Mouse (Mus musculus): ENCODE results near the gene E2f3.

Gene E2f3

DNA sequence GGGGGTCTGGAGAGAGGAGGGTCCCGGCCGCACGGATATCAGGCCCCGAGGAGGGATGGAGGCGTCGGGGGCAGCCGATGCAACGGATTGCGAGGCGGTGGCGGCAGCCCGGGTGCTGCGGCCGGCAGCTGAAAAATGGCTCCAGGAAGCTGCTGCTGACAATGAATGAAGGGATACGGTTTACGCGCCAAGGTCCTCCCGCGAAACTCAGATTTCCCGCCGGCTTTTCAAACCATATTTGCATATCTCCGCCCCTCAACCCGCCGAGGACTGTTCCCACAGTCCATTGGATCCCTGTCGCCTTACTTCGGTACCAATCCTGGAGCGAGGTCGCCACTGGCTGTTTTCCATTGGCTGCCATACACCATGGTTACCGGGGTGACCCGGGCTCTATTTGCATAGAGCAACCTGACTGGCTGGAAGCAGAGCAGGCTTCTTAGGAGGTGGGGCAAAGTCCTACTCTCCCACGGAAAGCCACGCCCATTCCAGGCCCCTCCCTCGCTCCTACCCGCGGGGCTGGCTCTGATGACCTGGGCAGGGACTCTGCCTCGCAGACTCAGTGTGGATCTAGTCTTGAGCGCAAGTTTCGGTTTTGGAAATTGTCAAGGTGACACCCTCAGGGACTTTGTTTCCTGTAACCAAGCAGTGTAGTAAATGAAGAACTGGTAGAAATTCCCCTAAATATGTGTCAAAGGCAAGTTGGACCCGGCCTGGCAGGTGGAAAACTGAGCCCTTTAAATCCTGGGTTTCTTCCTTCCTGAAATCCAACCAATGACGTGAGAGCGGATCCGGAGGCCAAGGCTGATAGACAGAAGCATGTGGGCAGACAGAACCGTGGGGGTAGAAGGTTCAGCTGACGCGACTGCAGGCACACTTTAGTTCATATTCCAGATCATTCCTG is at the start of gene E2f3:
E2f3 (minus strand) TSS at position 209 of the 901 bp plus-strand sequence.
- DNase-seq (ENCODE audit: extremely low read depth, low read depth, low spot score), result peak; percentile 99

DNA sequence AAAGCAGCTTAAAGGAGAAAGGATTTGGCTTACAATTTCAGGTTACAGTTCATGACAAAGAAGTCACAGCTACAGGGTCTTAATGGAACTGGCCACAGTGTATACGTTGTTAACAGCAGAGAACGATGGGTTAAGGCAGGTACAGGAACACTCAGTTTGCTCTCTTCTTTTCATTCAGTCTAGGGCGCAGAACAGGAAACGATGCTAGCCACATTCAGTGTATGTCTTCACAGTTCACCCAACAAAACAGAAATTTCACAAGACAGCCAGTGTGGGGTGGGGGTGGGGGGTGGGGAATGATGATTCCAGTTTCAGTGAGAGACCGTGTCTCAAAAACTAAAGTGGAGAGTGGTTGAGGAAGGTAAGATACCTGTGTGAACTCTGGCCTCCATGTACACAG is 48.7 kb upstream of the E2f3 start:
- DNase-seq (ENCODE audit: extremely low read depth, low read depth, low spot score), result no peak

DNA sequence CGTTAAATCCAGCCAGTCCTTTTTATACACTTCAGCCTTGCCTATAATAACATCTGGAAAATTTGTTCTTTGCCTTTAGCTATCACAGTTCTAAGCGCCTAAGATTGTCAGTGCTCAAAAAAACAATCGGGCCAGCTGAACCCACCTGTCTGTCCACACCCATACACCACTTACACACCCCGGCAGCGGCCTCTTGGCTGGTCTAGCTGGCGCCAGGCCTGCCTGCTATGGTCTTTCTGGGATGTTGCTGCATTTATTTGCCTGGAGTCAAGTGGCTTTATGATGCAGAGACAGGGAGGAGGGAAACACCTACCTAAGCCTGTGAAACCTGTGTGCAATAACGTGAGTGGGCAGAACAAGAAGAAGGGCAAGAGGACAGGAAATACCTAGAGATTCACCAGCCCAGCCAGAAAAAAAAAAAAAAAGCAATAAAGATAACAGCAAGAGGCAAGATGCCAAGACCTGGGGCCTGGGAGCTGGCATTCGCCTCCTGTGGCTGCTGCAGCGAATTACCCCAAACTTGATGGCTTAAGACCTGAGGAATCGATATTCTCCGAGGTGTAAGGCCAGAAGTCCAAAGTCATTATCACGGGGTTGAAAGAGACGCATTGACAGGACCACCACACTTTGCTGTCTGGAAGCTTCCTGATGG is 45.9 kb upstream of the E2f3 start:
- peak; percentile 39 for DNase-seq (ENCODE audit: extremely low read depth, low read depth, low spot score)

DNA sequence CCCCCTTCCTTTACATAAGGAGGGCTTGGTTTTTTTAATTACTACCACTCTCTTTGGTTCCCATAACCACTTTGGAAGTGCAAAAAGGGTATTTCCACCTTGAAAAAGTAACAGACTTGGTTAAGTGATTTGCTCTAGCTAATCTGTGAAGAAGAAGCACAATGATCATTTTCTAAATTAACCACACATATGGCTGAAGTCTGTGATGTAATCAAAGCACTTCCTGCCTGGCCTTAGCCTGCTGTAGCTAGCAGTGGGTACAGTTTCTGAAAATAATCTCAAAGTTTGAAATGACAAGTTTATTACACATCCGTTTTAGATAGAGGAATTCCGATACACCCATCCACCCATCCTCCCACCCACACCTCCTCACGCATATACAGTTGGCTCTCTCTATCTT is 42.0 kb upstream of the E2f3 start:
- no peak for DNase-seq (ENCODE audit: extremely low read depth, low read depth, low spot score)

DNA sequence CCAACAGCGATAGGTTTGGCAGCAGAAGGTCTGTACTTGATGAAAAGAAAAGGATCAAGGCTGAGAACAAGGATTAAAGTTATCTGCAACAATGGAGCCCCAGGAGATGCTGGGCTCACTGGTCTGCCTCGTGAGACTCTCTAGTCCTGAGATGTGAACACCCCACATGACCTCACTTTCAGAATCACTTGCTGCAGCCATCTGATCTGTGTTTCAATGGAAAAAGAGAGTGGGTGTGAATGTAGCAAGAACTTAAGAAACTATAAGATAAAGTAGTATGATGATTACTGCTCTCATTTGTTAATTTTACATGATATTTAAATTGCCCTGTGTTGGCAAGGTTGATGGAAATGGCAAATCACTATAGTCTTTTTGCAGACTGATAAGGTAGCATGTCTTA is 36.6 kb upstream of the E2f3 start:
- no peak for DNase-seq (ENCODE audit: extremely low read depth, low read depth, low spot score)

DNA sequence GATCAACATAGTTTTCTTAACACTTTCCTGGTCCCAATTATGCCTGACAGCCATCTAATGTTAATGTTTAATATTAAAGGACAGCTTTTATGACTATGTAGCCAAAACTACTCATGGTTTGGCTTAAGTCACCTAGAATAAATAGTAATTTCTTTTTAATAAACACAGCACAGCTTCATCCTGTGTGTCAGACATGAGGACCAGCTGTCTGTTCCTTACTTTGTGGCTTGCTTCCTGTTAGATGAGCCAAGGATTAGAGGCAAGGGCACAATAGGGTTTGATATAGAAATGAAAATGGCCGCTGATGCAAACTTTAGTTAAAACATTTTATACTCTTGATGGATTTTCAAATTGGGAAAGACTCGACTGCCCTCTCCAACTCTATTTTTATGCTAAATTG is 32.7 kb upstream of the E2f3 start:
- DNase-seq (ENCODE audit: extremely low read depth, low read depth, low spot score), result no peak

DNA sequence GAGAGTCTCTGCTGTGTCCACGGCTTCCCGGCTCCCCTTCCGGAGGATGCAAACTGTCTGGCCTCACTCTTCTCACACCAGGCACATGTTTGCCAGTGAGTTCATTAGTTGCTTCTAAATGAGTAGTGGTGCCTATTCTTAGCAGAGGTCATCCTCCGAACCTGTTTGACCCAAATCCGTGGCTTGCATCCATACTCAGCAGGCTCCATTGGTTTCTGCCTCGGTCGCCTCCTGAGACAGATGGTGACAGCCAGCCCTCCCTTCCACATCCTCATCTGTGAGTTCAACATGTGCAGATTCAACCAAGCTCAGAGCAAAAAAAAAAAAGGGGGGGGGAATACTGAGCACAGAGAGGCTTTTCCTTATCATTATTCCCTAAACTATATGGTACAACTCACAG is 31.7 kb upstream of the E2f3 start:
- no peak for DNase-seq (ENCODE audit: extremely low read depth, low read depth, low spot score)

DNA sequence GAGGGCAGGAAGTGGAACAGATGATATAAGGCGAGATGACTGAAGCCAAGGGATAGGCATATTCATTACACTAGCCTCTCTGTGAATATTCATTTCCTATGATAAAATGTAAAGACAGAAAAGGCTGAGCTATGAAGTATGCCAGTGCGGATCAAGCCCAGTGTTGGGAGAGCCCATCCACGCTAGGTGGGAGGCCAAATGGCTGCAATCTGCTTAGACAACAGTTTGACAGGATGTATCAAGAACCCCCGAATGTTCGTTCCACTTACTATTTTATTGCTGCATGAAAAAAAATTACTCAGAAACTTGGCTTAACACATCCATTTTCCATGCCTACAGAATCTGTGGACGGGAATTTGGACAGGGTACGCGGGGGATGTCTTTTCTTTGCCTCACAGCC is 28.7 kb upstream of the E2f3 start:
- DNase-seq (ENCODE audit: extremely low read depth, low read depth, low spot score), result no peak

DNA sequence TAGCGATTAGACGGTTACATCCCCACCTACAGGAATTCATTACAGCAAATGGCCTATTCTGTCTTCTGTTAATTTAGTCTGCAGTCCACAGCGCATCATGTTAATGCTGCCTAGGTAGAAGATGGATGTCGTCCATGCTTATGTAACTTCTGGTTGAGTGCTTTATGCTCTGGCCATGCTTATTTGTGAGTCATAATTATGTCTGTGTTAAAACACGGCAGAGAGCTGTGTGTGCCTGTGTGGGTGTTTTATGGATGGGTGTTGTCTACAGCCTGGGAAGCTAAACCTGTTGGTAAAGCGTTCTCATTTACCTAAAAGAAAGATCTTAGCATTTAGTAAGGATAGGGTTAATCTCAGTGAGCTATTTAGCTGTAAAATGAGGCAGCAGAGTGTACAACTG is 26.4 kb upstream of the E2f3 start:
- DNase-seq (ENCODE audit: extremely low read depth, low read depth, low spot score), result no peak

DNA sequence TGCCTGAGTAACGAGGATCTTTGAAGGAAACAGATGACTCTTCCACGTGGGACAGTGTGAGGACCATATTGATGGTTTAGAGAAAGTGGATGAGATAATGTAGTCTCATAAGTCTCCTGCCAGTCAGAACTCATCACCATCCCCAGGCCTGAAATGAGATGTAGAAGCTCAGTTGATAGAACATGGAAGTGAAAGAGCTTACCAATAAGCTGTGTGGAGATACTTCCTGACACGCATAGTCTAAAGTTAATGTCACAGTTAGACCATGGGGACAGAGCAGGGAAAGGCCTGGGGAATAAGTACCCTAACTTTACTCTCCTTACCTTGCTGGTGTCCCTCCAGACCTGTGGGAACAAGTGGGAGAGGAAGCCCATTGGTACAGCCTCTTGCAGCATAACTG is 22.9 kb upstream of the E2f3 start:
- DNase-seq (ENCODE audit: extremely low read depth, low read depth, low spot score), result no peak

DNA sequence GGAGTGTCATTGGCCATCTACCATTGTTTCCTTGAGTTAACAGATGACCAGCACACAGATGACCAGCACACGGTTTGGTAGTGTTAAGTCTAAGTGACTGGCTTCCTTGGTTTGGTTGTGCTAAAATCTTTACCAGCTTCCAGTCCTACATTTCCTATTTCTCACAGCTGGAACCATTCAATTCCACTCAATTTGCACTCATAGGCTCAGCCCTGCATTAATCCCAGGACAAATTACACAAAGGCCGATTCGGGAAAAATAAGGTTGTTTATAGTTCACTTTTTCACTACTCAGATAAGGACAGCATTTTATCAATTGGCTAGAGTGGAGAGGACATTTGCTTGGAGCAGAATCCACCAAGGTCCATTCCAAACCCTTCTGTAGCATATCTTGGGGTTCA is 19.6 kb upstream of the E2f3 start:
- no peak for DNase-seq (ENCODE audit: extremely low read depth, low read depth, low spot score)

DNA sequence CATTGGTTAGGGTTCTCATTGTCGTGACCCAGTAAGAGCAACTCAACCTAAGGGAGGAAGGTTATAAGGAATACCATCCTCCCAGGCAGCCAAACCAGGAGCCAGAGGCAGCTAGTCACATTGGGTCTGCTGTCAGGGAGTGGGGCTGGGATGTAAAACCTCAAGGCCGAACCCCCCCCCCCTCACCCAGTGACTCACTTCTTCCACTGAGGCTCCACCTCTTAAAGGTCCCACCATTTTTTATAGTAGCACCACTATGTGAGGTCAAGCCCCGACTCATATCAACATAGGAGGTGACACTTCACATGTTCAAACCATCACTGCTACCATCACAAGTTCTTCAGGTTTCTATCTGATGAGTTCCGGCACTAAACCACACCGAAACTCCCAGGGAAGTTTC is 19.0 kb upstream of the E2f3 start:
- DNase-seq (ENCODE audit: extremely low read depth, low read depth, low spot score), result no peak

DNA sequence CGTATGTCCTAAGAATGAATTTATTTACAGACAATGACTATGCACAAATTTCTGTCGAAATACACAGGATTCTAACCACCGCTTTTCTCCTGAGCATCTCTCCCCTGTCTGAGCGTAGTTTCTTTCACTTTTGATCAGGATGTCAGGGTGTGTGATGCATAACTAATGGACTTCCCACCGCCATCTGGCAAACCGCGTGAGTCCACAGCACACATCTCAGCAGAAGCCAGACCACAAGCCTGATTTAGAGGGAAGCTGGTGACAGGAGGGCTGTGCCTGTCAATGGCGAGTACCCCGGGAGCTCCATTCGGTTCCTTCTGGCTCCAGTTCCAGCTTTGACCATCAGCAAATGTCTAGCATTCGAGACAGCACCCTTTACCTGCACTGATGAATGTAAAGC is 17.3 kb upstream of the E2f3 start:
- DNase-seq (ENCODE audit: extremely low read depth, low read depth, low spot score), result no peak

DNA sequence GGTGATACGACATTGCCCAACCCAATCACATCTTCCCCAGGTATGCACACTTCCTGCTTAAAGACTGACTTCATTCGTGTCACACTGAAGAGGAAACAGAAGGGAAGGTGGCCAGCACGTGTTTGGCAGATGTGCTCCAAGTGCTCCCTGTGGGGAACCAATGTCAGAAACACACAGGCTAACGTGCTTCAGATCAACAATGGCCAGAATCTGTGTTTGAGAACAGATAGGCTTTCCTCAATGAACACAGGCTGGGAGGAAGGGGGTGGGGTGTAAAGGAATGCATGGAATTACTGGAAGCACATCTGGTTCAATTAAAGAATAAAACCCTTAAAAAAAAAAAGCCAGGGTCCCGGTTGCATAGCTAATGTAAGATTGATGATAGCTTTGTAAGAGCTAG is 15.2 kb upstream of the E2f3 start:
- DNase-seq (ENCODE audit: extremely low read depth, low read depth, low spot score), result no peak

DNA sequence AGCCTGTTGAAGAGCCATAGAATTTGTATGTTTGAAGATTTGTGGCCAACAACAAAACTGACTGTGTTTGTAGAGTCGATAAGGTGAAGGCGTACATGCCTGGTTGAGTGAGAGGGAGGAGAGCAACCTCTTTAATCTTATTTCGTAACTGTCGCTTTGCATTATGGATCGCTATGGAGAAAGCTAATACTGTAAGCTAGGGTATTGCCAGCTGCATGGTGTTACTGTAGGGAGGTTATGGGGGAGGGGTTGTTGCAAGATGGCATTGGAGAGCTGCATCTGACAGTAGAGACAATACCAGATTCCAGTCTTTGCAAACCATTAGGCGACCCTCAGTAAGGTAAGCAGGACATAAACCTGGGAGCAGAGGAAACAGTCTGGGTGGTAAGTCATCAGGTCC is 2.1 kb upstream of the E2f3 start:
- DNase-seq (ENCODE audit: extremely low read depth, low read depth, low spot score), result no peak

DNA sequence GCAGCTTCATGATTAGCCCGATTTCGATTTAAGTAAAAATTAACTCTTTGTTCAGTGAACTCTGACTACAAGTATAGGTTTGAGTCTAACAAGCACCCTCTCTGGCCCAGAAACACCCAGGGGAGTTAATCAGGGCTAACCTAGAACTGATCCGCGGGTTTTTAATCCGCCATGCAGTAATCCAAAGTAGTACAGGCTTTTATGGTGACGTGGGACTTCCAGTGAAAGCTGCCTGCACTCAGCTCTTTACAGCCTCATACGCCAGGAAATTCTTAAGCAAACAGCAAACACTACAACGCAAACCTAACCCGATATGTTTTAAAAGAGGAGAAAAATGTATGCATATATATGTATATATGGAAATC is 875 bp upstream of the E2f3 start:
- DNase-seq (ENCODE audit: extremely low read depth, low read depth, low spot score), result no peak

DNA sequence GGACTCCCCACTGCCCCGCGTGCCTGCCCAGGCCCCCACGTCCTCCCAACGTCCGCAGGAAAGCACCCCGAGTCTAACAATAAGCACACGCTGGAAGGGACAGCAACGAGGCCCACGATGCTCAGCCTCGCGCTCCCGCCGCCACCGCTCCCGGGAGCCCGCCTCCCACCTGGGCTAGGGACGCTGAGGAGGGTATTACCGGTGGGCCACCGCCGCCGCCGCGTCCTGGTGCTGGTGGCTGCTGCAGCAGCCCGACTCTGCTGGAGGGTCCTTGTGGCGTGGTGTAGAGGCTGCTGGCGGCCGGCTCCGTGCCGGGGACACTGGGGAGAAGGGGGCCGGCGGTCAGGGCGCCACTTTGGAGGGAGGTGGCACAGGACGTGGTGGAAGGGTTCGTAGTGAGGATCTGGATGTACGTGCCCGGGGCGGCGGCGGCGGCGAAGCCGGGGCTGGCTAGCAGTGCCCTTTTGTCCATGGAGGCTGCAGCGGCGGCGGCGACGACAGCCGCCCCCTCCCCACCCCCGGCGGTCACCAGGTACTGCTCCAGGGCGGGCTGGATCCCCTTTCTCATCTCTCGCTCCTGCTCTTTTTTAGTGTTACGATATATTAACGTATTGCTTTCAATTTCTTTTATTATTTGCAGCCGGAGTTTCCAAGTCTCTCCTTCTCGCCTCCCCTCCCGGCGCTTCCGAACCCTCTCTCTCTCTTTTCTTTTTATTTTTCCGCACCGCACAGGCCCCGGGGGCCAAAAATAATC is 585 bp downstream of the E2f3 start:
- DNase-seq (ENCODE audit: extremely low read depth, low read depth, low spot score), result no peak

DNA sequence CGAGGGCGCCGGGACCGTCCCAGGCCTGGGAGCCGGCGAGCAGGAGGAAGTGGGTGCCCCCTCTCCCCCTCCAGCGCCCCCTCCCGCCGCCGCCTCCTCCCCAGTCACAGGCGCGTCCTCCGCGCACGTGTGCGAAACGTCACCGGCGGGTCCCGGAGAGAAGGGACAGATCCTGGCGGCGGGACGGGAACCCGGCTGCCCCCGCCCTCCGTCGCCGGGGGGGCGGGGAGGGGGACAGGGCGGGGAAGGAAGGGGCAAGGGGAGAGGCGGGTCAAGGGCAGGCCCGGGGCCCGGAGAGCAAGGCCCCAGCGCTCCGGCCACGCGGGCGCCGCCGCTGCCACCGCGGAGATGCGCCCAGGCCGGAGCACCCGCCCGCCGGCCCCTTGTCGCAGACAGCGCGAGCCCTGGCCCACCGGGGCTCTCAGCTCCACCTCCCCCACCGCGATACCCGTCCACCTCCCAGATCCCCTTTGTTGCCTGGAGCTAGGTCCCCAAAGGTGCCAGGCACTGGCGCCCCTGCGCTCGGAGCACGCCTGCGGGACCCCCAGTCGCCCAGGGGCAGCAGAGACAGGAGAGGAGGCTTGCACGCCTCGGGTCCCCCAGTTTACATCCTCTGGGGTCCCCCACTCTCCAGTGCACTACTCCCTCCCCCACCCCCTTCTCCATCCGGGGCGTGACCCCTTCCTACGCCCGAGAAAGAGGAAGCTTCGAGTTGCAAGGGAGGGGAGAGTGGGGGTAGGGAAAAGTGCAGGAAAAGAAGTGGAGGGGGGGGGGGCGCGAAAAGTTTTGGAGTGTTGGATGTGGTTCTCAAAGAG is 1.4 kb downstream of the E2f3 start:
- DNase-seq (ENCODE audit: extremely low read depth, low read depth, low spot score), result no peak

DNA sequence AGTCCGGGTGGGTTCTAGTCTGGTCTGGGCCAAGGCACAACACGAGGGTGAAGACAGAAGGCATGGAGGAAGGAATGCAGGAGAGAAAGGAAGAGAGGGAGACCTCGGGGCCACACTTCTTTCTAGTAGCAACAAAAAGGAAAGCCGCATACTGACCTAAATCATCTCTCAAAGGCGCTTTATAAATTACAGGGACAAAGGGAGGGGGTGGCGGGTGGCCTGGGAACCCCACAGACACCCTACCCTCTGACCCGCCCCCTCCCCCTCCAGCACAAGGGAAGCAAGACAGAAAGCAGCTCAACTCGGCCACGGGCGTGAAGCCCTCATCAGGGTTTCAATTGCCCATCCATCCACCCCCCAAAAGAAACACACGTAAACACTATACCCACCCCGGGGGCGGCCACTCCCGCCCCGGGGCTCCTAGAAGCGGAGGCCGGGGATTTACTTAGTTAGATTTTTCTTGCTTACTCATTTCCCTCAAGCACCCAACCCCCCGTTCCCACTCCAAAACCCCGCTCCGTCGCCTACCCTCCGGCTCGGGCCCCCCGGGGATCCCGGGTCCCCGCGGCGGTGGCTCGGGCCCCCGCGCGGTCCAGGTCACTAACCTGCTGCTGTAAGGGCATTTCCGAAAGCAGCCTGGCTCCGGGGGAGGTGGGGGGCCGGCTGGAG is 2.2 kb downstream of the E2f3 start:
- no peak for DNase-seq (ENCODE audit: extremely low read depth, low read depth, low spot score)

DNA sequence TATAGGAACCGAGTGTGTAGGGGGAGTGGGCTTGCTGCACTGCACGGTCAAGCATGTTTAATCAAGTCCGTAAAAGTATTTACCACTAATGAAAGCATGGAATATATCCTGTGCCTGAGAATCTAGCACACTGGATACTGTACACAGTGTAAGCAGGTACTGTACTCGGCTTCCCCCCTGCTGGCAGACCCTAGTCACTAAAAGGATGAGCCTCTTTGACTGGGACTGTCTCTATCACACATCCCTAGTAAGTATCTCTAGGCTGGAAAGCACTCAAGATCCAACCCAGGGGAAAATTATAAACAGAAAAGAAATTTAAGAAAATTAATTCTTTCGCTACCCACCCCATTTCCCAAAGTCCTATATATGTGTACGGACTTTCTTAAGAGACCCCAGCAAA is 2.8 kb downstream of the E2f3 start:
- no peak for DNase-seq (ENCODE audit: extremely low read depth, low read depth, low spot score)

DNA sequence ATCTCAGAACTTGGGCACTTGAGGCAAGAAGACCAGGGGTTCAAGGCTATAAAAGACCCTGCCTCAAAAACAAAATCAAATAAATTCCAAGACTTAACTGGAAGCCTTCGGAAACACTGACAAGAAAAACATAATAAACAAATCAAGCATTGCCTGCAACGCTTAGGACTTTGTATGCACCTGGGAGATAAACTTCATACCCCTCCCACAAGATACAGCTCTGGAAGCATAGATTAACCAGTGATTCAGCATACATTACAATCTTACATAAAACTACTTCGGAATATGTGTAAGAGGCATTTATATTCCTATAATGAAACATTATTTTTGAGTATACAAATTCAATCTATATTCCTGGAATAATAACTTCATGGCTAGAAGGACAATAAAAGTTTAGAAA is 3.5 kb downstream of the E2f3 start:
- no peak for DNase-seq (ENCODE audit: extremely low read depth, low read depth, low spot score)
